Mouse (Mus musculus) heart, adult 18-20 months (tissue): ENCODE measurements at regions not wholly inside any gene's neighbourhood (a gene's known extent, or its start where the extent isn't known, plus 50 kb on each side); places are given as distances from the start of the nearest gene placed in this dataset.

ENCODE experiments used
- DNase-seq, 2 experiments: peaks; one replicate each; pipeline ENCODE4 v3.0.0; 2021 to 2022; ENCODE audit warnings: mixed read lengths in 1 of 2

- DNase-seq, result no peak
Observed at GRCm38 (mm10) chr10:72551561-72551960, 103.1 kb upstream of the Zwint start.

DNA sequence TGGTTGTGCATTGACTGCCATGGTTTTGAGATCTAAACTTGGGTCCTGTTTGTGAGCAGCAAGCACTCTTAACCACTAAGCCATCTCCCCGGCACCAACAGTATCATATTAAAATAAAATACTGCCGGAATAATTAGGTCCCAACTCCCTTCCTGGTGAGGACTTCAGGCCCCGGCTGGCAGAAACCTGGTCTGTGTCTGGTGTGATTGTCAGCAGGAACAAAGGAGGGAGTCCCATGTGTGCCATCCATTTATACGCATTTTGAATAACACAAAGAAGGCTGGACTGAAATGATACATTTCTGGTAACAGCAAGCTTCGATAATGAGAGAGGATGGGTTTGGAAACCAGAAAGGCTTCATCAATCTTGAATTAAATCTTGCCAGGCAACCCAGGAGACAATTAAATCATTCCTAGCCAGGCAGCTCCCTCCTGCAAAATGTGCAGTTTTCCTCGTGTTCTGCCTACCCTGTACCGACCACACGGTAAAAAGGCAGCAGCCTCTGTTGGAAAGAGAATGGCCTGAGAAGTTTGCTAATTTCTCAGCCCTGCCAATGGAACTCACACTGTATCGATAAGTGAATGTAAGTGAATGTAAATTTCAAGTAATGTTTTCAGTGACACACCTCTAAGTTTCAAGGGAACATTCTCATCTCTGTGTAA is 80.5 kb upstream of the Zwint start:
- DNase-seq, result no peak

GRCm38 (mm10) chr10:72577713-72578112 is 76.9 kb upstream of the Zwint start:
- DNase-seq, result no peak

DNA sequence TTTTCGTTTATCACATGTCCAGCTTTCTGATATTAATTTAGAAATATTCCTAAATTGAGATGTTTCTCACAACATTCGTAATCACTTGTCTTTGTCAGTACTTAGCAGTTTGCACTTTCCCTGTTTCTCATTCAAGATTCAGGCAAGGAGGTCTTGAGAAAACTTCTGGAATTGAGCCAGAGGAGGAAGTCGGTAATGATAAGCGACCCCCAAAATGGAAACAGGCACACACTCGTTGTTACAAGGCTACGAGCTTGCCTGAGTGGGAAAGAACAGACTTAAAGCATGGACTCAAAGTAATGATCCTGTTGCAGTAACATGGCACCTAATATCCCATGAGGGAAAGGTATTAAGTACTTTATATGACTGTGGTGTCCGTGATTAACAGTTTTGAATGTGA is 76.1 kb upstream of the Zwint start:
- no peak for DNase-seq

DNA sequence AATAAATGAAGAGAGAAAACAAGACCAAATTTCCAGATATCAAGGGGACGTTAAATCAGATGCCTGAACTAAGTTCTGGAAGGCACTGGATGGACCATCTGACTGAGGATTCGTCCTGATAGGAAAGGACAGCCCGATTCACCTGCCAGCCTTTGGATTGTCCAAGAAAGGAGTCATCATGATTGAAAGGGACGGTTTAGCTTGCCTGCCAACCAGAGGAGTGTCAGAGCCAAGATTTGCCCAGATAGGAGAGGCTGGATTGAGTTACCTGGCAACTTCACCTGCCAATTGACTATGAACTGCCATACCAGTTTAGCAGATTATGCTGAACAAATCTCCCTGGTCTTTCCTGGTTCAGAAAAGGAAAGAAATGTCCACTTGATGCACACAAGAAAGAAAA is 73.3 kb upstream of the Zwint start:
- DNase-seq, result no peak

- no peak for DNase-seq
Observed at GRCm38 (mm10) chr10:72588561-72588960, 66.1 kb upstream of the Zwint start.

- no peak for DNase-seq
Observed at GRCm38 (mm10) chr10:72593049-72593448, 61.6 kb upstream of the Zwint start.
